Mouse (Mus musculus) stomach, postnatal 0 days (tissue): ENCODE measurements around the gene Pou3f3. TPM values are rescaled to one million over a fixed set of nuclear protein-coding genes. Genes with fewer than 3 reads are reported as not detected.

ENCODE experiments used
- ATAC-seq: fragments of 200-750 bp; cut with Nextera tagmentation; 2 replicates; pipeline ENCODE4 v1.8.0; 2017; ENCODE audit not compliant: low FRiP score, low TSS enrichment
- DNase-seq: peaks from one replicate; pipeline ENCODE4 v3.0.0-alpha.2; 2016; ENCODE audit warnings: low spot score
- H3K27ac ChIP-seq: fragments of 300-500 bp; sonication (generic); replicated peaks from 2 replicates; pipeline ENCODE4 v1.5.1; 2014; ENCODE audit warnings: mild to moderate bottlenecking, control low read depth
- H3K27me3 ChIP-seq: fragments of 300-500 bp; sonication (generic); 2 replicates; pipeline ENCODE4 v1.6.1; 2014; ENCODE audit warnings: low read length; ENCODE audit not compliant: control insufficient read depth, insufficient read depth
- H3K36me3 ChIP-seq: fragments of 300-500 bp; sonication (generic); 2 replicates; pipeline ENCODE4 v1.6.1; 2014; ENCODE audit warnings: low read length, mixed read lengths; ENCODE audit not compliant: control insufficient read depth, insufficient read depth
- H3K4me1 ChIP-seq: fragments of 300-500 bp; sonication (generic); replicated peaks from 2 replicates; pipeline ENCODE4 v1.6.1; 2014; ENCODE audit warnings: antibody characterized with exemption; ENCODE audit not compliant: control insufficient read depth, insufficient read depth
- H3K4me2 ChIP-seq: fragments of 300-500 bp; sonication (generic); replicated peaks from 2 replicates; pipeline ENCODE4 v1.6.1; 2014; ENCODE audit warnings: low read depth, mild to moderate bottlenecking, control low read depth, moderate library complexity
- H3K4me3 ChIP-seq: fragments of 300-500 bp; sonication (generic); 2 replicates; pipeline ENCODE4 v1.5.1; 2014; ENCODE audit warnings: low read depth, low read length, control low read depth
- H3K9ac ChIP-seq: fragments of 300-500 bp; sonication (generic); 2 replicates; pipeline ENCODE4 v1.6.1; 2014; ENCODE audit warnings: mild to moderate bottlenecking, low read length, control low read depth, mixed read lengths
- H3K9me3 ChIP-seq: fragments of 300-500 bp; sonication (generic); 2 replicates; pipeline ENCODE4 v1.6.1; 2016; ENCODE audit warnings: low read length; ENCODE audit not compliant: control insufficient read depth
- CTCF ChIP-seq: IDR thresholded peaks from 2 replicates; pipeline ENCODE4 v1.5.1; 2016; ENCODE audit warnings: antibody characterized with exemption, low read depth, mild to moderate bottlenecking, moderate library complexity
- EP300 ChIP-seq: optimal IDR thresholded peaks from 2 replicates; pipeline ENCODE3; 2016; ENCODE audit warnings: antibody characterized with exemption
- WGBS: fragments of 180-500 bp; shearing (Covaris S2); extraction: QIAGEN DNeasy Blood & Tissue Kit; methylation state at CpG from one replicate; pipeline ENCODE4 v1.1.7; 2014; 5-methylcytosine and 5-hydroxymethylcytosine counted together
- polyA plus RNA-seq: library from polyadenylated mRNA; unstranded; fragments of >200 nt; fragmentation: Nextera tagmentation; extraction: Ambion mirVana; gene quantifications from 2 replicates; pipeline ENCODE4 v1.2.1, GENCODE M21; 2015

The Pou3f3 gene
- polyA plus RNA-seq, 1 experiment from 2014 or later, result not detected

GRCm38 (mm10) chr1:42710234-42710633, 14.7 kb downstream of the Pou3f3 start:
- Histone ChIP-seq H3K4me3 (no peak overlapping the region), H3K9ac (no peak overlapping the region), H3K9me3 (no peaks in the 10 kb centered on the region), H3K4me1 (peaks cover 6% of the 10 kb centered on the region), H3K4me2 (no peak overlapping the region), H3K27ac (no peak overlapping the region), H3K27me3 (peaks cover 26% of the 10 kb centered on the region), H3K36me3 (no peaks in the 10 kb centered on the region)
- DNase-seq, result no peak
- ATAC-seq, result no peak
- TF ChIP-seq EP300 (no peak), CTCF (no peak)
- 17% methylated on average over 4 of the region's 4 CpGs for WGBS

DNA sequence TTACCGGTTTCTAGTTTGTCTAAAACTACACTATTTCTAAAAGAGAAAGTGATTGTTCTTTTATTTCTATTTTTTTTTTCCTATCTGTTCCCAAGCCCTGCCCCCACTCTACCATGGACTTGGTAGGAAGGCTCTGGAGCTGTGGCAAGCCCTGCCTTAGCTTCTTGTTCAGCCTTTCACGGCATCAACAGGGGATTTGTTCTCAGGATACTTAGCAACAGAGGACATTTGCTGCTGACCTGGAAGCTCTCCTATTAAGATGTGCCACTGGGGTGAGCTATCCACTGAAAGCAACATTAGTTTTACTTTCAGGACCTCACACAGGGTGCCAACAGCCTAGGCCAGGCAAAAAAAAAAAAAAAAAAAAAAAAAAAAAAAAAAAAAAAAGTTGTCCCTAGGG, 15.4 kb downstream of the Pou3f3 start:
- Histone ChIP-seq H3K9ac (no peak overlapping the region), H3K27me3 (peaks cover 26% of the 10 kb centered on the region), H3K36me3 (no peaks in the 10 kb centered on the region), H3K27ac (no peak overlapping the region), H3K4me2 (no peak overlapping the region), H3K4me1 (peaks cover 6% of the 10 kb centered on the region), H3K9me3 (no peaks in the 10 kb centered on the region), H3K4me3 (no peak overlapping the region)
- no peak for ATAC-seq
- 12% methylated on average over 2 of the region's 2 CpGs for WGBS
- DNase-seq, result no peak
- TF ChIP-seq CTCF (no peak), EP300 (no peak)

DNA sequence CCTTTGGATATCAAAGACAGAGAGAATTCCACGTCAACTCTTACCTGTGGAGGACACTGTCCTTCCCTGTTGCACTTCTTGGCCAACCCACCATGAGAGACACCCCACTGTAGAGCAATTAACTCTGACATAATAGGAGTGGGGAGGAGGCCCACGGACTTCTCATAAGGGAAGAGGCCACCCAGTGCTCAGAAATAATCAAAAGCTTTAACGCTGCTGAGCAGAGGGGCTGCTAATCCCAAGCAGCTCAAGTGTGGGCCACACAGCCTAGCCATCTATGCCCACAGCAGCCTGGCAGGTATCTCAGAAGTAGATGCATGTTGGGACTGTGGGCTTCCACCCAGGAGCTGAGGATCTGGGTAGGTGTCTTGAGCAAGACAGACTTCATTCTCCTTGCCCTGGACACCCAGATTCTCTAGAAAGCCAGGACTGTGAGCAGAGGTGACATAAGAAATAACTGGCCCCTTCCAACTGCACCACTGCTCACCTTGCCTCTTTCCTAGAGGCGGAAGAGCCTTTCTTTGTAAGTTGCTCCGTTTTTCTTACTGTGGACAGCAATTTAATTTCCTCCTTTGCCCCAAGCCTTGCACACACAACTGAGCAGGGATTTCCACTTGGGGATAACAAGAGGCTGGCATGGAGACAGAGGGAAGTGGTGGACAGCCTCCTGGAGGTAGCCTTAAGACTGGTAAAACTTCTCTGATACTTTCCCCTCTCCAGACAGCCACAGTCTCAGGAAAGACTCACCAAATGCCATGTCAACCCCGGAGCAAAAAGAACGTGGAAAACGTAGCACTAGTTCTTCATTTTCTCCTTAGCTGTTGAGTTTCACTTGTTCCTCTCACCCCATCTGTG, 16.1 kb downstream of the Pou3f3 start:
- Histone ChIP-seq H3K4me2 (no peak overlapping the region), H3K27ac (no peak overlapping the region), H3K27me3 (peaks cover 25% of the 10 kb centered on the region), H3K9me3 (no peaks in the 10 kb centered on the region), H3K4me3 (no peak overlapping the region), H3K4me1 (peaks cover 6% of the 10 kb centered on the region), H3K9ac (no peak overlapping the region), H3K36me3 (no peaks in the 10 kb centered on the region)
- no peak for TF ChIP-seq CTCF
- no peak for TF ChIP-seq EP300
- 6% methylated on average over 8 of the region's 8 CpGs for WGBS
- ATAC-seq (no peak), DNase-seq (no peak)

- H3K4me3 ChIP-seq, result no peak overlapping the region
- TF ChIP-seq EP300 (no peak), CTCF (no peak)
- no peaks in the 10 kb centered on the region for H3K9me3 ChIP-seq
- no peak overlapping the region for H3K9ac ChIP-seq
- no peak overlapping the region for H3K27ac ChIP-seq
- no peaks in the 10 kb centered on the region for H3K36me3 ChIP-seq
- ATAC-seq (no peak), DNase-seq (no peak)
- 5% methylated on average over 4 of the region's 4 CpGs for WGBS
- H3K4me2 ChIP-seq, result no peak overlapping the region
- H3K4me1 ChIP-seq, result peaks cover 6% of the 10 kb centered on the region
- H3K27me3 ChIP-seq, result peaks cover 23% of the 10 kb centered on the region
These were observed 16.7 kb downstream of the Pou3f3 start for GRCm38 (mm10) chr1:42712311-42712690.

GRCm38 (mm10) chr1:42713104-42713932, 17.8 kb downstream of the Pou3f3 start:
- no peak overlapping the region for H3K27ac ChIP-seq
- H3K4me3 ChIP-seq, result peak overlapping the region; percentile 35
- peaks cover 20% of the 10 kb centered on the region for H3K27me3 ChIP-seq
- H3K4me2 ChIP-seq, result peak overlapping the region; percentile 62
- TF ChIP-seq CTCF, result no peak
- no peak for TF ChIP-seq EP300
- DNase-seq (no peak), ATAC-seq (no peak)
- H3K9me3 ChIP-seq, result no peaks in the 10 kb centered on the region
- 1% methylated on average over 46 of the region's 46 CpGs for WGBS
- H3K4me1 ChIP-seq, result peaks cover 6% of the 10 kb centered on the region
- no peaks in the 10 kb centered on the region for H3K36me3 ChIP-seq
- H3K9ac ChIP-seq, result no peak overlapping the region
